Mouse (Mus musculus) ES-E14 (cell line): ENCODE data around the gene Rrp15. TPM values are rescaled to one million over a fixed set of nuclear protein-coding genes. Genes with fewer than 3 reads are reported as not detected.

Experiments
- DNase-seq: peaks from one replicate; pipeline ENCODE4 v3.0.0-alpha.2; 2013; ENCODE audit warnings: low read depth, low spot score
- H3K27ac ChIP-seq: 2 replicates; pipeline ENCODE4 v1.5.1; 2012; ENCODE audit warnings: low read depth, mild to moderate bottlenecking, low read length, moderate library complexity, mixed read lengths; ENCODE audit not compliant: poor library complexity, insufficient read depth, severe bottlenecking
- H3K36me3 ChIP-seq: 2 replicates; pipeline ENCODE4 v1.6.1; 2012; ENCODE audit warnings: mild to moderate bottlenecking, low read length, moderate library complexity, mixed read lengths; ENCODE audit not compliant: control insufficient read depth, poor library complexity, insufficient read depth, severe bottlenecking
- H3K4me1 ChIP-seq, 2 experiments: fragments of 150-350 bp in 1 of 2; sonication (generic) in 1 of 2; 2 replicates each; pipeline ENCODE4 v1.6.1; 2012; ENCODE audit warnings: low read length in 2 of 2, mild to moderate bottlenecking in 1 of 2, mixed read lengths in 1 of 2; ENCODE audit not compliant: control insufficient read depth in 2 of 2, insufficient read depth in 2 of 2, poor library complexity in 1 of 2
- H3K4me3 ChIP-seq, 2 experiments: fragments of 150-350 bp in 1 of 2; sonication (generic) in 1 of 2; 2 replicates each; pipeline ENCODE4 v1.5.1; 2012; ENCODE audit warnings: low read length in 2 of 2, low read depth in 1 of 2, mild to moderate bottlenecking in 1 of 2, mixed read lengths in 1 of 2; ENCODE audit not compliant: insufficient read depth in 1 of 2, poor library complexity in 1 of 2, severe bottlenecking in 1 of 2
- H3K9ac ChIP-seq: 2 replicates; pipeline ENCODE4 v1.6.1; 2012; ENCODE audit warnings: low read depth, mild to moderate bottlenecking, low read length, mixed read lengths; ENCODE audit not compliant: poor library complexity, insufficient read depth, severe bottlenecking
- H3K9me3 ChIP-seq: fragments of 150-350 bp; sonication (generic); 2 replicates; pipeline ENCODE4 v1.6.1; 2012; ENCODE audit warnings: low read depth, mild to moderate bottlenecking, low read length; ENCODE audit not compliant: control insufficient read depth, insufficient read depth
- CHD2 ChIP-seq: IDR thresholded peaks from 2 replicates; pipeline ENCODE4 v1.6.1; 2014; ENCODE audit warnings: mild to moderate bottlenecking, low read depth, low read length, inconsistent platforms
- HCFC1 ChIP-seq: IDR thresholded peaks from 2 replicates; pipeline ENCODE4 v1.6.1; 2012; ENCODE audit warnings: low read length, inconsistent platforms, borderline replicate concordance; ENCODE audit not compliant: insufficient read depth
- MAFK ChIP-seq: IDR thresholded peaks from 2 replicates; pipeline ENCODE4 v1.6.1; 2014; ENCODE audit warnings: mild to moderate bottlenecking, low read depth, low read length, inconsistent platforms; ENCODE audit not compliant: insufficient read depth
- ZC3H11A ChIP-seq: IDR thresholded peaks from 2 replicates; pipeline ENCODE4 v1.6.1; 2012; ENCODE audit warnings: low read depth, mild to moderate bottlenecking, inconsistent platforms, low read length, borderline replicate concordance
- ZNF384 ChIP-seq: IDR thresholded peaks from 2 replicates; pipeline ENCODE4 v1.6.1; 2012; ENCODE audit warnings: low read depth, low read length, inconsistent platforms
- in situ Hi-C, 2 experiments: fragments of 600-800 bp; cut with MboI; formaldehyde crosslinking; loops; one replicate each; pipeline ENCODE4 v1.15.1; 2025; ENCODE audit warnings: low sequenced_read_pairs in 2 of 2, inconsistent platforms in 1 of 2; ENCODE audit not compliant: unreplicated experiment in 2 of 2
- total RNA-seq: library from RNA; depleted of rRNA; stranded (reverse); fragments of 300-350 nt; gene quantifications from 2 replicates; pipeline ENCODE4 v1.2.3, GENCODE M21; 2012; rRNA removed

Rrp15 gene
- 67.3 and 93.6 TPM in 2 replicates for total RNA-seq

DNA sequence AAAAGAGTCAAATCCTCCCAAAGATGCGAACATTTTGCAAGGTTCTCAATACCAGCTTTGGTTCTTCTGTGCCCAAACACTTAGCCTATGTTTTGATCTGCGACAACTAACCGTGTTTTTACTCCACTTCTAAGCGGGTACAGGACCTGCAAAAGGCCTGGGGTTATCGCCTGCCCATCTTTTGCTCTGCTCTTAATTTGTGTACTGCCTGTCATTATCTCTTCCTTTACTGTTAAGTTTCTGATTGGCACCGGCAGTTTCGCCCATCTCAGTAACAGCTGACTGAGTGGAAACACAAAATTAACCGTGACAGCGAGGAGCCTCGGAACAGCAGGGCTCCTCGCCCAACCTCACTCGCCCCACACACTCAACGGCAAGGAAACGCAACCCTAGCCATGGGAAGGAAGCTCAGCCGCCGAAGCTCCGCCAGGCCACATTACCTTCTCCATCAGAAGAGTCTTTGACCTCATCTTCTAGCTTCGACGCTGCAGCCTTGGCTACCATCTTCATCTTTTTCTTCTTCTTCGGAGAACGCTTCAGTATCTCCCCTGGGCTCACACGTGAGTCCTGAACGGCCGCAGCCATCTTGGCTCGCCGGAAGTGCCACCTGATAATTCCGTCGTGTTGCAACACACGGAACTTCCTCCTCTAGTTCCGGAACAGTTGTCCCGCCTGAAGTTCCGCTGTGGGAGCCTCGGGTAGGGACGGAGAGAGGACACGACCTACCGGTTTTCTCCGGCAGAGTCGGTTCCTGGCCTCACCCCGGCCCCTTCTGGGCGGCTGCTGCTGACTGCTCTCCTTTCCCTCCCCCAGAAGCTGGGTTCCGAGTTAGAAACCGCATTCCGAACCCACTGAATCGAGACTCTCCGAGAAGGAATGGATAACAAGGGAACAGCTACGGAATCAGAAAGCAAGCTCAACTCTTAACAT is at the start of gene Rrp15:
Gene Rrp15, minus strand, starts transcription at position 635 of the 930 bp plus-strand sequence.
- Histone ChIP-seq H3K9me3 (no peaks in the 10 kb centered on the region), H3K4me1 (0 out of 4 replicates have a peak, but pooled peaks cover 0 to 5% of the 10 kb centered on the region in 2 experiments), H3K27ac (peak within 1 kb of the TSS; percentile 52; the same call in 1 of the 2 replicates), H3K36me3 (peaks cover 3% of the 10 kb centered on the region), H3K4me3 (peak within 1 kb of the TSS; percentile 92 to 99), H3K9ac (peak within 1 kb of the TSS; percentile 98)
- peak; percentile 83 for DNase-seq
- in situ Hi-C loops, result no loop called here
- TF ChIP-seq ZNF384, result no peak
- peak; percentile 9; the same call in 1 of the 2 replicates for TF ChIP-seq CHD2
- peak; percentile 89 for TF ChIP-seq HCFC1
- no peak for TF ChIP-seq MAFK
- no peak for TF ChIP-seq ZC3H11A

DNA sequence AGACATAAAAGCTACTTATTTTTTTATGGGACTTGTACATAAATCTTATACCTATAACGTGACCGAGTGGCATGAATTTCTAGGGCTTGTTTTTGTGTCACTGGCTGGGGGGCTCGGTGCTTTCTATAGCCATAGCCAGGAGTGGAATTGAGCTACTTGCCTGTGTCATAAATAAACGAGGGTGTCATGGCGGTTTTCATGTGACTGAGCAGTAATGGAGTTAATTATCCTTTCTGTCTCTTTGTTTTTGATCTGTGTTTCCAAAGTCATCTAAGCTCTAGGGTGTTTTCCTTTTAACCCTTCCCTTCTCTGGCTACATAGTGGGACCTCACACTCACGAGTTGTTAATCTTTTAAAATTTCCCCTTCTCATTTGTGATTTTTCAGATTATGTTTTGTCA is 48.8 kb upstream of the Rrp15 start:
- Histone ChIP-seq H3K27ac (no peak overlapping the region), H3K36me3 (no peaks in the 10 kb centered on the region), H3K4me3 (no peak overlapping the region), H3K9ac (no peak overlapping the region), H3K9me3 (no peaks in the 10 kb centered on the region), H3K4me1 (no peaks in the 10 kb centered on the region)
- in situ Hi-C loops, result no loop called here
- no peak for DNase-seq
- TF ChIP-seq ZNF384, result no peak
- no peak for TF ChIP-seq ZC3H11A
- no peak for TF ChIP-seq MAFK
- no peak for TF ChIP-seq CHD2
- no peak for TF ChIP-seq HCFC1

DNA sequence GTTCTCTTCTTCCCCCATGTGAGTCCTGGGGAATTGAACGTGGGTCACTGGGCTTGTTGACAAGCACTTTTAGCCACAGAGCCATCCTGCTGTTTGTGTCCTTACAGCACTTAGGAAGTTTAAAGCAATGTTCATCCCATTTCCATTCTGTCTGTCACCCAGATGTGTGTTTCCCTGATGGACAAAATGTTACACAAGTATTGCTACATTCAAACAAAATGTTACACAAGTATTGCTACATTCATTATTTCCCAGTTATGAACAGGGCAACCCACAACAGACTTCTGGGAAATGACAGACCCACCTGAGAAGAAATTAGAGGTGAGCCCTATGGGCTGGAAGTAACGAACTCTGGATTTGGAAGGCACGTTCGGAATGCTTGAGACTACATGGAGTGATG is 36.2 kb upstream of the Rrp15 start:
- in situ Hi-C loops, result no loop called here

DNA sequence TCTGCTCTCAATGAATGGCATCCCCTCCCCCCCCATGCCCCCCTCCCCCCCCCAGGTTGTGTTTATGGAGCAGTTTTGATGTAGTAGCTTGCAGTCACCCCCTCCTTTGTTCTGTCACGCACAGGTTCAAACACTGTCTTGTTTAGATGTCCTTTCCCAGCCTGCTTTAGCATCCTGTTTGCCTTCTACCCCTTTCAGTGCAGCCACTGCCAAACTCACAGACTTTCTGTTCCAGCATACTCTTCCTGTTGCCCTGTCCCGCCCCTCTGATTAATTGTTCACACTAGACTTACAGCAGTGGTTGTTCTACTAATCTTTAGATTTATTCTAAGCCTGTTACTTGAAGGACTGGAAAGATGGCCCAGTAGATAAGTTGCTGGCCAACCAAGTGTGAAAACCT is 31.7 kb upstream of the Rrp15 start:
- no peaks in the 10 kb centered on the region for H3K9me3 ChIP-seq
- H3K4me1 ChIP-seq, result no peaks in the 10 kb centered on the region
- H3K4me3 ChIP-seq, result no peak overlapping the region
- H3K36me3 ChIP-seq, result no peaks in the 10 kb centered on the region
- in situ Hi-C loops, result no loop called here
- no peak overlapping the region for H3K27ac ChIP-seq
- no peak overlapping the region for H3K9ac ChIP-seq
- TF ChIP-seq ZC3H11A (no peak), CHD2 (no peak), HCFC1 (no peak), MAFK (no peak), ZNF384 (no peak)
- DNase-seq, result no peak

More for the DNA sequence above, 36.2 kb upstream of the Rrp15 start:
- no peaks in the 10 kb centered on the region for H3K9me3 ChIP-seq
- DNase-seq, result no peak
- H3K4me3 ChIP-seq, result no peak overlapping the region
- H3K27ac ChIP-seq, result no peak overlapping the region
- no peaks in the 10 kb centered on the region for H3K36me3 ChIP-seq
- TF ChIP-seq MAFK (no peak), ZNF384 (no peak), CHD2 (no peak), HCFC1 (no peak), ZC3H11A (no peak)
- H3K4me1 ChIP-seq, result no peaks in the 10 kb centered on the region
- no peak overlapping the region for H3K9ac ChIP-seq
